Mouse (Mus musculus): ENCODE data around the gene Fam57a.

Fam57a gene

GRCm38 (mm10) chr11:76178726-76179494, 561 bp upstream of the Fam57a start:
- peak; percentile 70; the same call in 1 of the 2 replicates for ATAC-seq (ENCODE audit: insufficient number of reproducible peaks, low FRiP score, low TSS enrichment)

GRCm38 (mm10) chr11:76180146-76180540, 672 bp downstream of the Fam57a start:
- ATAC-seq (ENCODE audit: insufficient number of reproducible peaks, low FRiP score, low TSS enrichment), result no peak

GRCm38 (mm10) chr11:76183745-76184144, 4.3 kb downstream of the Fam57a start:
- ATAC-seq (ENCODE audit: insufficient number of reproducible peaks, low FRiP score, low TSS enrichment), result no peak

- no peak for ATAC-seq (ENCODE audit: insufficient number of reproducible peaks, low FRiP score, low TSS enrichment)
Observed at GRCm38 (mm10) chr11:76186908-76187307, 7.4 kb downstream of the Fam57a start.

GRCm38 (mm10) chr11:76196275-76196976, 17.0 kb downstream of the Fam57a start:
- no peak for ATAC-seq (ENCODE audit: insufficient number of reproducible peaks, low FRiP score, low TSS enrichment)

- no peak for ATAC-seq (ENCODE audit: insufficient number of reproducible peaks, low FRiP score, low TSS enrichment)
Observed at GRCm38 (mm10) chr11:76196977-76197469, 17.6 kb downstream of the Fam57a start.

- peak; percentile 94 for ATAC-seq (ENCODE audit: insufficient number of reproducible peaks, low FRiP score, low TSS enrichment)
Observed at GRCm38 (mm10) chr11:76201761-76202674, 22.5 kb downstream of the Fam57a start.

- no peak for ATAC-seq (ENCODE audit: insufficient number of reproducible peaks, low FRiP score, low TSS enrichment)
Observed at GRCm38 (mm10) chr11:76206793-76207192, 27.3 kb downstream of the Fam57a start.

GRCm38 (mm10) chr11:76210228-76210985, 30.9 kb downstream of the Fam57a start:
- no peak for ATAC-seq (ENCODE audit: insufficient number of reproducible peaks, low FRiP score, low TSS enrichment)

- ATAC-seq (ENCODE audit: insufficient number of reproducible peaks, low FRiP score, low TSS enrichment), result peak; percentile 89
Observed at GRCm38 (mm10) chr11:76211595-76211994, 32.1 kb downstream of the Fam57a start.

GRCm38 (mm10) chr11:76213841-76214240, 34.4 kb downstream of the Fam57a start:
- ATAC-seq (ENCODE audit: insufficient number of reproducible peaks, low FRiP score, low TSS enrichment), result no peak

GRCm38 (mm10) chr11:76215011-76215410, 35.5 kb downstream of the Fam57a start:
- no peak for ATAC-seq (ENCODE audit: insufficient number of reproducible peaks, low FRiP score, low TSS enrichment)

GRCm38 (mm10) chr11:76216049-76216540, 36.6 kb downstream of the Fam57a start:
- no peak for ATAC-seq (ENCODE audit: insufficient number of reproducible peaks, low FRiP score, low TSS enrichment)

GRCm38 (mm10) chr11:76216681-76217389, 37.4 kb downstream of the Fam57a start:
- ATAC-seq (ENCODE audit: insufficient number of reproducible peaks, low FRiP score, low TSS enrichment), result no peak

GRCm38 (mm10) chr11:76217390-76217800, 37.9 kb downstream of the Fam57a start, which contains the start of the genes Dbil5 and Gemin4:
Gene Dbil5 (plus strand): TSS chr11:76217608.
Gene Gemin4 (minus strand): TSS chr11:76217664.
- peak; percentile 90 for ATAC-seq (ENCODE audit: insufficient number of reproducible peaks, low FRiP score, low TSS enrichment)

- ATAC-seq (ENCODE audit: insufficient number of reproducible peaks, low FRiP score, low TSS enrichment), result no peak
Observed at GRCm38 (mm10) chr11:76224631-76225030, 45.2 kb downstream of the Fam57a start.

GRCm38 (mm10) chr11:76225051-76225450, 45.6 kb downstream of the Fam57a start:
- no peak for ATAC-seq (ENCODE audit: insufficient number of reproducible peaks, low FRiP score, low TSS enrichment)

- ATAC-seq (ENCODE audit: insufficient number of reproducible peaks, low FRiP score, low TSS enrichment), result no peak
Observed at GRCm38 (mm10) chr11:76236136-76236535, 56.7 kb downstream of the Fam57a start.

GRCm38 (mm10) chr11:76239750-76240149, 60.3 kb downstream of the Fam57a start:
- ATAC-seq (ENCODE audit: insufficient number of reproducible peaks, low FRiP score, low TSS enrichment), result no peak
